Mouse (Mus musculus): Measurements from ENCODE around the gene Emid1.

- TF ChIP-seq EP300 (optimal IDR thresholded peaks at IDR 0.05) = no peak
- TF ChIP-seq CTCF (IDR thresholded peaks at IDR 0.05; ENCODE audit: low read depth) = peak; percentile 89
Observed at GRCm38 (mm10) chr11:5059704-5060156, 92.3 kb downstream of the Emid1 start.
